Mouse (Mus musculus) myocyte (in vitro differentiated cells): ENCODE results near the gene Pnkd. TPM values are rescaled to one million over a fixed set of nuclear protein-coding genes. Genes with fewer than 3 reads are reported as not detected.

Experiments
- H3K27me3 ChIP-seq: one replicate; pipeline ENCODE4 v1.6.1; 2011; ENCODE audit not compliant: control insufficient read depth, insufficient read depth, insufficient read length
- H3K36me3 ChIP-seq: one replicate; pipeline ENCODE4 v1.6.1; 2011; ENCODE audit not compliant: control insufficient read depth, insufficient read depth
- H3K4me2 ChIP-seq: one replicate; pipeline ENCODE4 v1.6.1; 2011; ENCODE audit warnings: low read depth, control low read depth
- H3K4me3 ChIP-seq: one replicate; pipeline ENCODE4 v1.5.1; 2011; ENCODE audit warnings: mild to moderate bottlenecking, control low read depth, moderate library complexity
- H3K79me2 ChIP-seq: one replicate; pipeline ENCODE4 v1.6.1; 2011; ENCODE audit not compliant: control insufficient read depth, insufficient read depth
- H3ac ChIP-seq: one replicate; pipeline ENCODE4 v1.6.1; 2011; ENCODE audit not compliant: control insufficient read depth, insufficient read length
- CEBPB ChIP-seq: IDR thresholded peaks from 2 replicates; pipeline ENCODE4 v1.6.1; 2011; ENCODE audit warnings: mild to moderate bottlenecking, moderate library complexity; ENCODE audit not compliant: poor library complexity, insufficient read depth, severe bottlenecking
- E2F4 ChIP-seq: IDR thresholded peaks from one replicate; pipeline ENCODE4 v1.6.1; 2011; ENCODE audit warnings: mild to moderate bottlenecking, control low read depth, moderate library complexity; ENCODE audit not compliant: insufficient read depth
- MAX ChIP-seq: IDR thresholded peaks from one replicate; pipeline ENCODE4 v1.6.1; 2011; ENCODE audit warnings: low read depth, mild to moderate bottlenecking, control low read depth
- MYOD1 ChIP-seq, 3 experiments: IDR thresholded peaks; one replicate each; pipeline ENCODE4 v1.6.1; 2011; ENCODE audit warnings: control low read depth in 2 of 3, low read depth in 2 of 3, mild to moderate bottlenecking in 2 of 3, moderate library complexity in 1 of 3; ENCODE audit not compliant: insufficient read length in 2 of 3, control insufficient read depth in 1 of 3
- MYOG ChIP-seq, 3 experiments: IDR thresholded peaks; one replicate each; pipeline ENCODE4 v1.6.1; 2011; ENCODE audit warnings: control low read depth in 2 of 3, low read depth in 2 of 3, mild to moderate bottlenecking in 2 of 3; ENCODE audit not compliant: insufficient read length in 2 of 3, control insufficient read depth in 1 of 3, insufficient read depth in 1 of 3
- POLR2A ChIP-seq: IDR thresholded peaks from one replicate; pipeline ENCODE4 v1.6.1; 2011; ENCODE audit warnings: low read depth, mild to moderate bottlenecking, control low read depth, moderate library complexity; ENCODE audit not compliant: insufficient read length
- POLR2AphosphoS2 ChIP-seq: IDR thresholded peaks from one replicate; pipeline ENCODE4 v1.6.1; 2011; ENCODE audit warnings: low read depth, control low read depth; ENCODE audit not compliant: insufficient read length
- REST ChIP-seq: IDR thresholded peaks from one replicate; pipeline ENCODE4 v1.6.1; 2011; ENCODE audit warnings: mild to moderate bottlenecking, control low read depth, moderate library complexity; ENCODE audit not compliant: insufficient read depth, insufficient read length
- SRF ChIP-seq: IDR thresholded peaks from one replicate; pipeline ENCODE4 v1.6.1; 2011; ENCODE audit warnings: low read depth; ENCODE audit not compliant: control insufficient read depth, insufficient read length
- TCF12 ChIP-seq: IDR thresholded peaks from one replicate; pipeline ENCODE4 v1.6.1; 2011; ENCODE audit warnings: mild to moderate bottlenecking, control low read depth; ENCODE audit not compliant: poor library complexity, insufficient read depth, severe bottlenecking
- TCF3 ChIP-seq: IDR thresholded peaks from one replicate; pipeline ENCODE4 v1.6.1; 2011; ENCODE audit warnings: low read depth, control low read depth; ENCODE audit not compliant: insufficient read length
- USF1 ChIP-seq: IDR thresholded peaks from one replicate; pipeline ENCODE4 v1.6.1; 2011; ENCODE audit warnings: low read depth, mild to moderate bottlenecking, control low read depth, moderate library complexity
- polyA plus RNA-seq: library from polyadenylated mRNA; unstranded; fragments of >200 nt; fragmentation: generic; extraction: Trizol; gene quantifications from one replicate; pipeline ENCODE4 v1.2.1, GENCODE M21; 2012; ENCODE audit warnings: missing spikeins

Gene Pnkd
- polyA plus RNA-seq, 1 experiment: 93.7 TPM

- H3K4me2 ChIP-seq: no peak overlapping the region
- H3K27me3 ChIP-seq: no peaks in the 10 kb centered on the region
- H3K79me2 ChIP-seq: no peaks in the 10 kb centered on the region
- H3K4me3 ChIP-seq: no peak overlapping the region
- no peaks in the 10 kb centered on the region for H3K36me3 ChIP-seq
- TF ChIP-seq POLR2A (no peak), TCF12 (no peak), CEBPB (no peak), MYOG (IDR thresholded peaks at IDR 0.05; ENCODE audit: control insufficient read depth in 1 of 3, insufficient read depth in 1 of 3, insufficient read length in 2 of 3, low read depth in 2 of 3) (no peak), TCF3 (no peak), MYOD1 (IDR thresholded peaks at IDR 0.05; ENCODE audit: control insufficient read depth in 1 of 3, insufficient read length in 2 of 3, low read depth in 2 of 3) (no peak), SRF (no peak)
- H3ac ChIP-seq: no peak overlapping the region
Measured at GRCm38 (mm10) chr1:74343161-74343560, 58.4 kb downstream of the Pnkd start.

DNA sequence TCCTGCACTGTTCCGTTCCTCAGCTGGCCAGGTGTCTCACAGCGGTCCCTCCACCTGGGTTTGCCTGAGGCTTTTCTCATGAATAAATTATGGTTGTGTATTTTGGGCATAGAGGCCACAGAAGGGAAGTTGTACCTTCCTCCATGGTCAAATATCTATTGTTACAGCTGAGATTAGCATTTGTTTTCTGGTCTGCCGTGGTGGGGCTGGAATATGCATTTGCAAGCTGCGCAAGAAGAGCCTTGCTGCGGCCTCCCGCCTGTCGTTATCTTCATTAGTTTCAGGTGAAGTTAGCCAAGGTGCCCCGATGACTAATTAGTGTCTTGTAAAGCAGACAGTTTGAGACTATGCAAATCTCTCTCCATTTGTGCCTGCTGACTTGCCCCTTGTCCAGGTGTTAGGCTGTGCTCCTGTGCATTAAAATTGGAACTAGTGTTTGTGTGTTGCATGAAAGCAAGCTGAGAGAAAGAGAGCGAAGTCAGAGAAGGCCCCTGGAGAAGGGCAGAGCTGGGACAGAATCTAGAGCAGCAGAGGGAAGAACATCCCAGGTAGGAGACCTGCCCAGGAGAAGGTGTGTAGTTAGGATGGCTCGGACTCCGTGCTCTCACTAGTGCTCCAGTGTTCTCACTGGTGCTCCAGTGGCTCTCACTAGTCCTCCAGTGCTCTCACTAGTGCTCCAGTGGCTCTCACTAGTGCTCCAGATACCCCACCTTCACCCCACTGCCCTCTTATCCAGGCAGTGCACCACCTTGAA lies 59.6 kb downstream of the Pnkd start:
- H3K36me3 ChIP-seq: no peaks in the 10 kb centered on the region
- H3K27me3 ChIP-seq: no peaks in the 10 kb centered on the region

GRCm38 (mm10) chr1:74351185-74351769 lies 66.5 kb downstream of the Pnkd start:
- Histone ChIP-seq H3K4me3 (no peak overlapping the region), H3K4me2 (no peak overlapping the region), H3K79me2 (no peaks in the 10 kb centered on the region), H3K36me3 (no peaks in the 10 kb centered on the region), H3ac (no peak overlapping the region), H3K27me3 (no peaks in the 10 kb centered on the region)
- TF ChIP-seq TCF3 (no peak), CEBPB (no peak), SRF (no peak), E2F4 (no peak), USF1 (no peak), POLR2AphosphoS2 (no peak), MYOG (IDR thresholded peaks at IDR 0.05; ENCODE audit: control insufficient read depth in 1 of 3, insufficient read depth in 1 of 3, insufficient read length in 2 of 3, low read depth in 2 of 3) (no peak), MYOD1 (IDR thresholded peaks at IDR 0.05; ENCODE audit: control insufficient read depth in 1 of 3, insufficient read length in 2 of 3, low read depth in 2 of 3) (no peak), POLR2A (no peak), MAX (no peak), REST (no peak), TCF12 (no peak)

More for the DNA sequence above, 59.6 kb downstream of the Pnkd start:
- TF ChIP-seq MAX (no peak), MYOG (IDR thresholded peaks at IDR 0.05; ENCODE audit: control insufficient read depth in 1 of 3, insufficient read depth in 1 of 3, insufficient read length in 2 of 3, low read depth in 2 of 3) (no peak), E2F4 (no peak), USF1 (no peak), TCF12 (no peak), REST (no peak), MYOD1 (IDR thresholded peaks at IDR 0.05; ENCODE audit: control insufficient read depth in 1 of 3, insufficient read length in 2 of 3, low read depth in 2 of 3) (no peak), SRF (no peak), CEBPB (no peak), TCF3 (no peak), POLR2AphosphoS2 (no peak)
- Histone ChIP-seq H3ac (no peak overlapping the region), H3K4me3 (no peak overlapping the region), H3K4me2 (no peak overlapping the region), H3K79me2 (no peaks in the 10 kb centered on the region)

DNA sequence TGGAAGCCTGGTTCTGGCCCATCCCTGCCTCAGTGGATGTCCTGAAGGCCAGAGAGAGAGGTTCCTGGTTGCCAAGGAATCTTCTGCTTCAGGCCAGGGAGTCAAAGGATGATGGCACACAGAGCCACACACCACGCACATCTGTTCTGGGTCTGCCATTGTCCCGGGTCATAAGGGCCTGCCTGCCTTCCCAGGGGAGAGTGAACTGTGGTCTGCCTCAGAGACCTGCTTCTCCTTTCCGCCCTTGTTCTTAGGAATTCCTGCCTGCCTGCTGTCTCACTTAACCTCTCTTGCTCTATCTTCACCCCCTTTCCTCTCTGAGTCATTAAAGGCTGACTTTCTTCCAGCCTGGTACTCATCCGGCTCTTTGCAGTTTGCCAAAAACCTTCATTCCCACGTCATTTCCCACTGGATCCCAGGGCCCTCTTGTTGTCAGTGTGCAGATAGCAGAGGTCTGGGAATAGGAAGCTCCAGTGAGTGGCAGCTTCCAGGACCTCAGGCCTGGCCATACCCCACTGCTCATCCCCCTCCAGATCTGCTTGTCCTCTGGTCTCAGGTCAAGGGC lies 67.9 kb downstream of the Pnkd start:
- Histone ChIP-seq H3ac (no peak overlapping the region), H3K36me3 (no peaks in the 10 kb centered on the region)

More for the DNA sequence above, 67.9 kb downstream of the Pnkd start:
- Histone ChIP-seq H3K27me3 (no peaks in the 10 kb centered on the region), H3K79me2 (no peaks in the 10 kb centered on the region), H3K4me3 (no peak overlapping the region), H3K4me2 (no peak overlapping the region)
- TF ChIP-seq CEBPB (no peak), SRF (no peak), MYOD1 (IDR thresholded peaks at IDR 0.05; ENCODE audit: control insufficient read depth in 1 of 3, insufficient read length in 2 of 3, low read depth in 2 of 3) (no peak), MYOG (IDR thresholded peaks at IDR 0.05; ENCODE audit: control insufficient read depth in 1 of 3, insufficient read depth in 1 of 3, insufficient read length in 2 of 3, low read depth in 2 of 3) (no peak), E2F4 (no peak), USF1 (no peak), TCF12 (no peak), REST (no peak), TCF3 (no peak), POLR2AphosphoS2 (no peak), POLR2A (no peak), MAX (no peak)
